Mouse (Mus musculus) midbrain, postnatal 0 days (tissue): ENCODE measurements at regions not wholly inside any gene's neighbourhood (a gene's known extent, or its start where the extent isn't known, plus 50 kb on each side); places are given as distances from the start of the nearest gene placed in this dataset.
A peak's percentile ranks its signal among the peaks of the same experiment; 100 is the strongest.

Experiments used
- ATAC-seq: fragments of 200-750 bp; cut with Nextera tagmentation; 2 replicates; pipeline ENCODE4 v1.8.0; 2017; ENCODE audit warnings: moderate number of reproducible peaks, mild to moderate bottlenecking, moderate TSS enrichment, moderate library complexity; ENCODE audit not compliant: low FRiP score
- DNase-seq: peaks from one replicate; pipeline ENCODE4 v3.0.0-alpha.2; 2015; ENCODE audit warnings: low spot score
- H3K27ac ChIP-seq: fragments of 300-500 bp; sonication (generic); 2 replicates; pipeline ENCODE4 v1.5.1; 2014; ENCODE audit warnings: low read depth, mild to moderate bottlenecking, low read length, mixed read lengths
- H3K27me3 ChIP-seq: fragments of 300-500 bp; sonication (generic); 2 replicates; pipeline ENCODE4 v1.6.1; 2014; ENCODE audit warnings: low read length, control low read depth, mixed read lengths; ENCODE audit not compliant: insufficient read depth
- H3K36me3 ChIP-seq: fragments of 300-500 bp; sonication (generic); 2 replicates; pipeline ENCODE4 v1.6.1; 2014; ENCODE audit warnings: low read length, control low read depth, mixed read lengths; ENCODE audit not compliant: insufficient read depth
- H3K4me1 ChIP-seq: fragments of 300-500 bp; sonication (generic); 2 replicates; pipeline ENCODE4 v1.6.1; 2014; ENCODE audit warnings: mild to moderate bottlenecking, control low read depth, antibody characterized with exemption, low read length, mixed read lengths; ENCODE audit not compliant: insufficient read depth
- H3K4me2 ChIP-seq: fragments of 300-500 bp; sonication (generic); 2 replicates; pipeline ENCODE4 v1.6.1; 2014; ENCODE audit warnings: low read depth, mild to moderate bottlenecking, low read length, mixed read lengths; ENCODE audit not compliant: poor library complexity, severe bottlenecking
- H3K4me3 ChIP-seq: fragments of 300-500 bp; sonication (generic); 2 replicates; pipeline ENCODE4 v1.5.1; 2014; ENCODE audit warnings: low read depth, mild to moderate bottlenecking, low read length, moderate library complexity
- H3K9ac ChIP-seq: fragments of 300-500 bp; sonication (generic); replicated peaks from 2 replicates; pipeline ENCODE4 v1.6.1; 2014; ENCODE audit warnings: mild to moderate bottlenecking, low read length, moderate library complexity, mixed read lengths; ENCODE audit not compliant: poor library complexity, severe bottlenecking
- H3K9me3 ChIP-seq: fragments of 300-500 bp; sonication (generic); 2 replicates; pipeline ENCODE4 v1.6.1; 2016; ENCODE audit warnings: low read length, control low read depth
- CTCF ChIP-seq: IDR thresholded peaks from 2 replicates; pipeline ENCODE4 v1.5.1; 2016; ENCODE audit warnings: antibody characterized with exemption, mild to moderate bottlenecking
- WGBS: fragments of 180-500 bp; shearing (Covaris S2); extraction: QIAGEN DNeasy Blood & Tissue Kit; methylation state at CpG from one replicate; pipeline ENCODE4 v1.1.7; 2014; 5-methylcytosine and 5-hydroxymethylcytosine counted together

DNA sequence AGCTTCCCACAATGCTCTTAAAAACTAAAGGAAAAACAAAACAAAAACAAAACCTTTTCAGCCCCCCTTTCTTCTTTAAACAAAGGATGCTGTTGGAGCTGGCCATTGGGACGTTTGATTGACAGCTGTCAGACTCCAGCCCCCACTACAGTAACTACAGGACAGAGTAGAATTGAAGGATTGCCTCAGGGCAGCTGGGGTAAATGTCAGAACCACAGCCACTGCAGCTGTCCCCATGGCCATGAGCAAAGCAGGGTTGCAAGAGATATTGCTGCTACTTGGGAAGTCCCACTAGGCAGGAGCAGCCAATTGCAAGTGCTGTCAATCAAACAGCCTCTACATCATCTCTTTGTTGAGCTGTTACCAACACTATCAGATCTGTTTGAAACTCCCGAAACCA is 911.8 kb downstream of the Fam19a2 start:
- TF ChIP-seq CTCF: no peak
- H3K4me1 ChIP-seq: no peaks in the 10 kb centered on the region
- H3K4me3 ChIP-seq: no peak overlapping the region
- 72% methylated on average over 2 of the region's 2 CpGs for WGBS
- no peaks in the 10 kb centered on the region for H3K9me3 ChIP-seq
- no peaks in the 10 kb centered on the region for H3K27me3 ChIP-seq
- no peak overlapping the region for H3K27ac ChIP-seq
- no peak overlapping the region for H3K9ac ChIP-seq
- ATAC-seq: no peak
- no peak overlapping the region for H3K4me2 ChIP-seq
- no peak for DNase-seq
- H3K36me3 ChIP-seq: no peaks in the 10 kb centered on the region

DNA sequence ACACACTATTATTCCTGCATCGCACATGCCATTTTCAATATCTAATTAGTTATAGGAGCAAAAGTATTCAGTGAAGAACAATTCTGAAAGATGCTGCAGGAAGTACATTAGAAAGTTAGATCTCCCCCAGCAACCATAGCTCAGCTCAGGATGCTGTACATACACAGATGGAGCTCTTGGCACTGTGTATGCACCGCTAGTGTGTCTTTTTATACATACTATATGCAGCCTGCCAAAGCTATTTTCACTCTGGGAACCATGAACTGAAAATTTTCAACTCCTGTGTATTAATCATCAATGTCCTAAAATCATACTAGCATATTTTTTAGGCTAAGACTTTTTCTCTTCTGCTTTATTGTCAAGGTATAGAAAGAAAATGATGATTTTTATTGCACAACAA is 944.5 kb downstream of the Fam19a2 start:
- Histone ChIP-seq H3K4me3 (no peak overlapping the region), H3K9ac (no peak overlapping the region), H3K9me3 (no peaks in the 10 kb centered on the region), H3K4me1 (no peaks in the 10 kb centered on the region), H3K36me3 (no peaks in the 10 kb centered on the region), H3K27me3 (no peaks in the 10 kb centered on the region), H3K27ac (no peak overlapping the region), H3K4me2 (no peak overlapping the region)
- ATAC-seq (no peak), DNase-seq (peak; percentile 21)
- no peak for TF ChIP-seq CTCF
- WGBS: 93% methylated on average over 2 of the region's 2 CpGs

- Histone ChIP-seq H3K36me3 (no peaks in the 10 kb centered on the region), H3K27me3 (no peaks in the 10 kb centered on the region), H3K9ac (no peak overlapping the region), H3K4me1 (no peaks in the 10 kb centered on the region), H3K9me3 (no peaks in the 10 kb centered on the region), H3K27ac (no peak overlapping the region), H3K4me3 (no peak overlapping the region), H3K4me2 (no peak overlapping the region)
- ATAC-seq: no peak
- DNase-seq: no peak
- TF ChIP-seq CTCF: no peak
- WGBS: 93% methylated on average over 1 of the region's 1 CpGs
Observed at GRCm38 (mm10) chr10:124219461-124219860, 955.7 kb downstream of the Fam19a2 start.

DNA sequence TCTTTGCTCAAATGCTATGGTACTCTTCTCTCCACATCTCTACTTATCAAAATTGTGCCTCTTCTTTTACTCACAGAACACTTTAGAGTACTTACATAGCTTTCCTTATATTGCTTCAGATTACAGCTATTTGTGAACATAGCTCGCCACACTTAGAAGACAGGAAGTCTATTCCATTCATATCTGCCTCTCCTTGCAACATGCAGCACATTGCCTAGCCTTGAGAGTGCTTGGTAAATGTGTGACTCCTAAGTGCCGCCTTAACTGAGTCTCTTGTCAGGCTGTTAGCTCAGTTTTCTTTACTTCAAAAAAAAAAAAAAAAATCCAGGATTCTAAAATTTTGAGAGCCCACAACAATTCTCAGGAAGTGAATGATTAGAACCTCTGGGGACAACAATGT is 958.3 kb downstream of the Fam19a2 start:
- H3K4me1 ChIP-seq: no peaks in the 10 kb centered on the region
- 82% methylated on average over 2 of the region's 2 CpGs for WGBS
- no peak for ATAC-seq

DNA sequence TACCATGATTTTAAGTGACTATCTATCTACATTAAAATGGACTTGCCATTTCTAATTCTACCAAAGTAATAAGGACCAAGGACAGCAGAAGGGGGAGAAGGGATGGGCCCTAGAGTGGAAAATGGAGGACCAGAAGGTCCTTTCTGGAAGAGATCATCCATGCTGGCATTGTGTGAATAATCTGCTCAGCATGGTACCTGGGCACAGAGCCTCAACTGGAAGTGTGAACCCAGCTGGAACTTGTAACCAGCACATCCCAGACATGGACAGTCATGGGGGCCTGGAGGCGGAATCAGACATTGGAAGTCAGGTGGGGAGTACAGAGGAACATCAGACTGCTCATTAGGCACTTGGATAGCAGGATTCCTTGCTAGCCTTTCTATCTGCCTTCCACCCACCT is 963.3 kb downstream of the Fam19a2 start:
- DNase-seq: peak; percentile 2
- H3K9ac ChIP-seq: no peak overlapping the region
- H3K36me3 ChIP-seq: no peaks in the 10 kb centered on the region
- ATAC-seq: no peak
- H3K4me3 ChIP-seq: no peak overlapping the region
- H3K9me3 ChIP-seq: no peaks in the 10 kb centered on the region
- H3K27me3 ChIP-seq: no peaks in the 10 kb centered on the region
- WGBS: 81% methylated on average over 1 of the region's 1 CpGs
- H3K4me1 ChIP-seq: no peaks in the 10 kb centered on the region
- no peak overlapping the region for H3K4me2 ChIP-seq
- no peak for TF ChIP-seq CTCF
- H3K27ac ChIP-seq: no peak overlapping the region

More for the DNA sequence above, 958.3 kb downstream of the Fam19a2 start:
- no peaks in the 10 kb centered on the region for H3K36me3 ChIP-seq
- no peak overlapping the region for H3K4me2 ChIP-seq
- DNase-seq: no peak
- H3K9me3 ChIP-seq: no peaks in the 10 kb centered on the region
- H3K4me3 ChIP-seq: no peak overlapping the region
- H3K27me3 ChIP-seq: no peaks in the 10 kb centered on the region
- H3K9ac ChIP-seq: no peak overlapping the region
- no peak overlapping the region for H3K27ac ChIP-seq
- no peak for TF ChIP-seq CTCF

DNA sequence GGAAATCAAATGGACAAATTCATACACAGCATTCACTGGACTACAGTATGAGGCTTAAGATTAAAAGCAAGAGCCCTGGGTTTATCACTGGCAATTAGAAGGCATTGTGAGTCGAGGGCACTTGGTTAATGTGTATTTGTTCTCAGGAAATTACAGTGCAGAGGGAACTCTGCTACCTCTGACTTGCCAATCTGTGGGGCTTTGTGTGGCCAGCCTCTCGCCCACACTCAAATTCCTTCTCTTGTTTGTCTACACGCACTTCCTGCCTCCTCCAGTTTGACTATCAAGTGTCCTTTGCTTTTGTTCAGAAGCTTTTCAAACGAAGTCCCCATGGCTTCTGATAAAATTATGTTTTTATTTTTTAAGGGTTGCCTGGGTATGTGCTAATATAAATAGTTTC is 985.6 kb downstream of the Fam19a2 start:
- no peaks in the 10 kb centered on the region for H3K9me3 ChIP-seq
- no peaks in the 10 kb centered on the region for H3K4me1 ChIP-seq
- H3K4me2 ChIP-seq: no peak overlapping the region
- WGBS: 55% methylated on average over 4 of the region's 4 CpGs
- no peaks in the 10 kb centered on the region for H3K27me3 ChIP-seq
- no peaks in the 10 kb centered on the region for H3K36me3 ChIP-seq
- H3K9ac ChIP-seq: no peak overlapping the region
- no peak for TF ChIP-seq CTCF
- no peak overlapping the region for H3K27ac ChIP-seq
- no peak for ATAC-seq
- no peak overlapping the region for H3K4me3 ChIP-seq
- no peak for DNase-seq

DNA sequence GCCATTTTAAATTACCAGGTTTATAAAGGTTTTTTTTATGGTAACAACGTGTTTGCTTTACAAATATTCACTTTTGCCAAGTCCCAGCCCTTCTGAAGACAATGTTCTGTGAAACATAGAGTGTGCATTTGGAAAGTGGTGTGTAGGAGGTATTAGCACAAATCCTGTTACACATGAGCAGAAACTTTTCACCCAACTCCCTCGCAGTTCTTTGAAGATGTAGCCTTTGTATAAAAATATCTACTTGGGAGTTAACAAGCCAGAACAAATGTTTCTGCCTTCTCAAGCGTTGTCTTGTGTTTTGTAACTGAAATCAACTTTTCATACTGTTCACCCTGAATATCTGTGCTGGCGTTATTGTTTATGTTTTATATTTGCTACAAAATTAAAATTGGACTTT is 986.2 kb downstream of the Fam19a2 start:
- H3K9me3 ChIP-seq: no peaks in the 10 kb centered on the region
- H3K36me3 ChIP-seq: no peaks in the 10 kb centered on the region
- 32% methylated on average over 4 of the region's 4 CpGs for WGBS
- DNase-seq: no peak
- no peak overlapping the region for H3K4me2 ChIP-seq
- H3K27me3 ChIP-seq: no peaks in the 10 kb centered on the region
- H3K4me3 ChIP-seq: no peak overlapping the region
- no peak for ATAC-seq
- no peak overlapping the region for H3K27ac ChIP-seq
- TF ChIP-seq CTCF: no peak
- no peaks in the 10 kb centered on the region for H3K4me1 ChIP-seq
- H3K9ac ChIP-seq: no peak overlapping the region
